Mouse (Mus musculus) T-helper 17 cell (primary cell): ENCODE measurements at regions not wholly inside any gene's neighbourhood (a gene's known extent, or its start where the extent isn't known, plus 50 kb on each side); places are given as distances from the start of the nearest gene placed in this dataset.
"Not testable (repeated sequence)": the region's sequence is repeated elsewhere in the genome, so short reads cannot be mapped to it uniquely, and the experiment has no call there.

Source experiments
- in situ Hi-C, 2 experiments: fragments of 300-600 bp; cut with MboI, MseI; formaldehyde crosslinking; loops; 1 replicate in 1 of 2; 2 replicates in 1 of 2; pipeline ENCODE4 v1.15.1; 2025; ENCODE audit warnings: high pct_unique_total_duplicates in 2 of 2

- in situ Hi-C loops: no loop called here
These were observed 138.3 kb upstream of the Rybp start for GRCm38 (mm10) chr6:100425551-100425950.

- in situ Hi-C loops: no loop called here
These were observed 137.6 kb upstream of the Rybp start for GRCm38 (mm10) chr6:100424788-100425403.

GRCm38 (mm10) chr6:100424181-100424580 lies 136.9 kb upstream of the Rybp start:
- in situ Hi-C loops: no loop called here

DNA sequence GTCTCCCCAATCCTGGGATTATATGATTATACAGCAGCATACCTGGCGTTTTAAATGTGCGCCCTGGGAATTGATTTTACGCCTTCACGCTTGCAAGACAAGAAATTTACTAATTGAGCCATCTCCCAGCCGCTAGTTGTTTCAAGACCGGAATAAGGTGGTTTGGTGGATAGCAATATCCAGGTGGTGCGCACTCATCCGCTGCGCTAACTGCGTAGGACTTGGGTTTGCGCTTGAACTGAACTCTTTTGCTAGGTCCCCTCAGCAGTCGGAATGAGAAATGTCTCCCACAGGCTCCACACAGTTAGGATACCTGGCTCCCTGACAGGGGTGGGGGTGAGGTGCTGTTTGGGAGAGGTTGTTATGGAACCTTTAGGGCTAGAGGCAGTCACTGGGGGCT lies 136.4 kb upstream of the Rybp start:
- in situ Hi-C loops: no loop called here

GRCm38 (mm10) chr6:100422603-100423002 lies 135.3 kb upstream of the Rybp start:
- in situ Hi-C loops: no loop called here

- in situ Hi-C loops: no loop called here
These were observed 134.7 kb upstream of the Rybp start for GRCm38 (mm10) chr6:100421706-100422578.

GRCm38 (mm10) chr6:100420602-100421001 lies 133.3 kb upstream of the Rybp start:
- in situ Hi-C loops: no loop called here

GRCm38 (mm10) chr6:100419782-100420540 lies 132.7 kb upstream of the Rybp start:
- in situ Hi-C loops: no loop called here

GRCm38 (mm10) chr6:100416046-100416445 lies 128.8 kb upstream of the Rybp start:
- in situ Hi-C loops: no loop called here

GRCm38 (mm10) chr6:100415514-100415913 lies 128.2 kb upstream of the Rybp start:
- in situ Hi-C loops: no loop called here

GRCm38 (mm10) chr6:100414836-100415235 lies 127.6 kb upstream of the Rybp start:
- in situ Hi-C loops: no loop called here

DNA sequence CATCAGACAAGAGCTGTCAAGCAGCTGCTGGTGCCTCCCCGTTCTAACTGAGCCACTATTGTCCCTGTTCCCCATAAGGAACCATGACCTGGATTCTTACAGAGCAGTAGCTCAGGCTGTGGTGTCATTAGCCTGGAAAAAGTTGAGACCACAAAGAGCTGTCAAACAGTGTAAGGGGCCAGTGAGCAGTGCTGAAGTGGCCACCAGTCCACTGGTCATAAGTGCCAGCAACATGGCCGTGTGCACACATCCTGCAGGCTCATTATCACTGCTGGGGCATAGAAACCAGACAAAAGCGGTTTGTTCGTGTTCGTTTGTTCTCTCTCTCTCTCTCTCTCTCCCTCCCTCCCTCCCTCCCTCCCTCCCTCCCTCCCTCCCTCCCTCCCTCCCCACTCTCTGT lies 125.2 kb upstream of the Rybp start:
- in situ Hi-C loops: no loop called here

DNA sequence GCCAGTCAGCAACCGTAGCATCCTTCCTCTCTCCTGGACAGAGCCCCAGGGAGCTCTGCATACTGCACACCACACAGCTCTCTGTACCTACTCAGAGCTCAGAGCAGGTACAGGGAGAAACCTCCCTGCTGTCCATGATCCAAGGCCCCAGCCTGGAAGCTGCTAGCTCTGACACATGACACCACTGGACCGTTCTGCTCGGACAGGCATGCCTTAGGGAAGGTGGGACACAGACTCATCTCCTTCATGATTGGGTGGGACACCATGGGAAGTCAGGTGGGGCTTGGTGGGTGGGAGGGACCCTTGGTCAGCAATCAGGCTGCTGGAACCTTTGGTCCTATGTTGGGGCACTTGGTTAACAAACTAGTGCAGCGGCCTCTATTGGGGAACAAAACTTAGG lies 124.7 kb upstream of the Rybp start:
- in situ Hi-C loops: no loop called here

DNA sequence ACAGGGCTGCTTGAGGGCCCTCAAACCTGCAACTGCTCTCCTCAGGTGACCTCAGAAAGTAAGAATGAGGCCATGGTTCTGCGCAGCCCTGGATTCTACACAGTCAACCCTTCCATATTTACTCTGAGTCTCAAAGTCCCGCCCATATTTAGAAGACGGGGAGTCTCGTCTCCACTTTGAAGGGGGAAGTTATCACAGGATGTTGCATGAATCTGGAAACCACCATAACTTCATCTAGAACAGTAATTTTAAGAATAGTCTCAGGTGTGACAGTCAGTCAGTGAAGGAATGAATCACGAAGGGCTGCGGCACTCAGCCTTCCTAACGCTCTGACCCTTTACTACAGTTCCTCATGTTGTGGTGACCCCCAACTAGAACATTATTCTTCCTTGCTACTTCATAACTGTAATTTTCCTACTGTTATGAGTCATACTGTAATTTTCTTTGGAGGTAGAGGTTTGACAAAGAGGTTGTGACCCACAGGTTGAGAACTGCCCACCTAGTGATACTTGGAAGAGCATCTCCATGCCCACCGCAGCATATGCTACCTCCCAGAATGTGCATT lies 122.9 kb upstream of the Rybp start:
- in situ Hi-C loops: no loop called here

DNA sequence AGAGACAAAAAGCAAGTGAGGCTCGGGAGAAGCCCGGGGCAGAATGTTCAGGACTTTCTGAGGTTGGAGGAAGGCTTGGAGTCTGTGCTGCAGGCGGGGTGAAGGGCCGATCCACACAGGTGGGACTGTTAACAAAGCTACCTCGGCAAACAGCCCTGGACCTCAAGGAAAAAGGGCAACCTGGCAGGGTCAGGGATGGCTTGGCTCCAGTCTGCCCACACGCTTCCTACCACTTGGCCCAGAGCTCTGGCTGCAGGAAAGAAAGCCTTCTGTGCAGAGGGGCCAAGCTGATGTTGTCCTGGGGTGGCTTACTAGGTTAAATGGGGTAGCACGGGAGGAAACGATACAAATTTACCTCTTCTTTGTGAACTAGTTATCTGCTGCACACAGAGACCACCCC lies 121.5 kb upstream of the Rybp start:
- in situ Hi-C loops: no loop called here

DNA sequence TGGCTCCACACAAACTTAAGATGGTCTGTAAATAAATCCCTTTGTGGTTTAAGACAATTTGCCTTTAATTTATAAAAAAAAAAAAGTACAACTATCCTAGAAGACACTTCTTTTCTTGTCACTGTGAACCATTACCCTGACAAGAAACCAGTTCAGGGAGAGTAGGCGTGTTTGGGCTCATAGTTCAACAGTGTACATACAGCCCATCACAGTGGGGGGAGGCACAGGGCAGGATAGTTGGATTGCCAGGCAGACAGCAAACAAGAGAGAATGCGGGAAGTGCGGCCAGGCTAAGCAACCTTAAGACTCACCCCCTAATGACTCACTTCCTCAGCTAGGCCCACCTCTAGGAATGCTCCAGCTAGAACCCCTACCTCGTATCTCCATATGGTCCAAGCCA lies 119.2 kb upstream of the Rybp start:
- in situ Hi-C loops: no loop called here

DNA sequence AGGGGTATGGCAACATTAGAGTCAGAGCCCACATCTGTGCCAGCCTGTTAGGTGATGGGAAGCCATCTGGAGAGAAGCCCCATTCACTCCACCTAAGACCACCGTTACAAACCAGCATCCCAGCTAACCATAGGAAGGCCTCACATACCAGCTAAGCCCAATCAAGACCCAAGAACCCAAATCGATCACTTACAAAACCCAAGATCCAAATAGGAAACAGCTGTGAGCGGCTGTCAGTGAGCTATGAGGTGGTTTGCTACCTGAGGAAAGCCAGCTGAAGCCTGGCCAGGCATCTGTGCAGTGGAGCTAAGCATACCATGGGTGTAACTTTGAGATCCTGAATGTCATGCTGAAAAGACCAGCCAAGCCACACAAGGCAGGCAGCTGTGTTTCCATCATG lies 116.9 kb upstream of the Rybp start:
- in situ Hi-C loops: no loop called here

GRCm38 (mm10) chr6:100402716-100403115 lies 115.4 kb upstream of the Rybp start:
- in situ Hi-C loops: no loop called here

- in situ Hi-C loops: no loop called here
These were observed 114.4 kb upstream of the Rybp start for GRCm38 (mm10) chr6:100401728-100402127.

GRCm38 (mm10) chr6:100399387-100399786 lies 112.1 kb upstream of the Rybp start:
- in situ Hi-C loops: not testable (repeated sequence)

GRCm38 (mm10) chr6:100396311-100397200 lies 109.3 kb upstream of the Rybp start:
- in situ Hi-C loops: no loop called here
